Mouse (Mus musculus) liver, embryonic 14.5 days (tissue): ENCODE measurements around the gene Gpatch11.

ENCODE experiments used
- CTCF ChIP-seq: IDR thresholded peaks from 2 replicates; pipeline ENCODE4 v1.5.1; 2016; ENCODE audit warnings: antibody characterized with exemption, low read depth, control low read depth
- EP300 ChIP-seq: IDR thresholded peaks from 2 replicates; pipeline ENCODE4 v1.6.1; 2016; ENCODE audit warnings: antibody characterized with exemption, low read depth

DNA sequence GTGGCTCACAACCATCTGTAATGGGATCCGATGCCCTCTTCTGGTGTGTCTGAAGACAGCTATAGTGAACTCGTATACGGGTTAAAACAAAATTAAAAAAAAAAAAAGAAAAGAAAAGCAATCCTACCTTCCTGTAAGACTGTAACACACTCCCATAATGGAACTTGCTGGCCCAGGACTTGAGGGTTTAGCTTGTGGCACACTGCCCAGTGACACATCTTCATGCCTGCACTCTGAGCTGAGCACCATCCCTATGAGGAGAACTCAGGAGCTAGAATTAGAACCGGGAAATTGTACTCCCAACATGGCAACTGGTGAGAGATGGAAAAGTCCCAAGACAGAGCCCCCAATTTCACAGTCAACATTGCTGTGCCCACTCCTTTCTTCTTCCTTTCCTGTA lies 47.9 kb downstream of the Gpatch11 start:
- TF ChIP-seq CTCF (no peak), EP300 (no peak)
